Comparison of ENCODE assay signal across 23 mouse cellular contexts in the genomic region with DNA sequence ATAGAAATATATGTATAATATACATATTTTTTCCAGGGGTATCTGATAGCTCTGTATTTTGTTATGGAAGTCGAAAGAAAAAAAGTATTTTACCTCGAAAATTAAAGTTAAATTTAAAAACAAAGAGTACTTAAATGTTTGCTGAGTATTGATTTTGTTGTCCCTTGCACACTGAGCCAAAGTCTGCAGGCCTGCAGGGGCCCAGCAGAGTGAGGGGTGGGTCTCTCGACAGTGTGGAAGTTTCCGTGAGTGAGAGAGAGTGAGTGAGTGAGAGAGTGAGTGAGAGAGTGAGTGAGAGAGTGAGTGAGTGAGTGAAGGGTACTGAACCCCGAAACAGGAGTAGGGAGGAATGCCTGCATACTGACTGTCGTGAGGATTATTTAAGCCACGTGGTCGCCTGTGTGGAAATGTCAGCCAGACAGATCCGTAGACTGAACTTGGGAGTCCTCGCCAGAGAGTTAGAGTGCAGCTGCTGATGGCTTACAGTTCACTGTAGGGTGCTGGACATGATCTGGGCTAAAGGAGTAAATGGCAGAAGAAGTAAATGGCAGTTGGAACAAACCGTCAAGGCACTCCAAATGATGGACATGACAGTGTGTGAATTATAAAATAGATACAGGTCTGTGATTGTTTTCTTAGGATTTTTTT. TPM values are rescaled to one million over a fixed set of nuclear protein-coding genes. Genes with fewer than 3 reads are reported as not detected.
DNase-seq lines count a peak whose midpoint lies in the region; ATAC-seq and TF ChIP-seq lines count a peak whose summit lies in the region.
"Had no signal": no experiment of that assay in that cellular context is flagged by ENCODE, and none has a peak within 500 bp of the region (broad histone marks: within the 10 kb centered on the region; RNA-seq: fewer than 3 reads in every experiment).

No protein-coding gene starts in this region.

- DNase-seq in gastrocnemius, adult 2 months, result peak; percentile 51
- no peak for DNase-seq in gastrocnemius, postnatal 36 days
- DNase-seq in heart, adult 18-20 months, result no peak
- peak; percentile 88 for DNase-seq in liver, adult 2 months (ENCODE audit: extremely low read depth, low read depth, low spot score)
- no peak for DNase-seq in liver
- DNase-seq in liver, postnatal 0 days, result peak; percentile 39
- DNase-seq: adrenal gland, postnatal 14 days; cerebellum, adult 11 months; forebrain, postnatal 0 days; kidney, adult 18-20 months; lung, postnatal 36 days; right cerebral cortex, postnatal 4 days; thymus, adult 2 months; thymus, postnatal 36 days had no signal

- H3K4me2 ChIP-seq in heart, embryonic 14.5 days (ENCODE audit: low read length), result peak overlapping the region; percentile 30; the same call in 1 of the 2 replicates
- no peak overlapping the region for H3K4me2 ChIP-seq in liver, postnatal 0 days (ENCODE audit: low read depth, low read length)
- H3K4me2 ChIP-seq: embryonic facial prominence, embryonic 12.5 days; hindbrain, embryonic 15.5 days; kidney, embryonic 15.5 days; midbrain, embryonic 12.5 days; neural tube, embryonic 13.5 days had no signal

- peaks cover 39% of the 10 kb centered on the region for H3K36me3 ChIP-seq in heart, embryonic 14.5 days (ENCODE audit: control insufficient read depth, insufficient read depth, low read length)
- peaks cover 13% of the 10 kb centered on the region; the same call in 1 of the 2 replicates for H3K36me3 ChIP-seq in liver, adult 2 months (ENCODE audit: control insufficient read depth, insufficient read depth, low read length)
- peaks cover 20% of the 10 kb centered on the region for H3K36me3 ChIP-seq in liver, postnatal 0 days (replicated peaks; ENCODE audit: insufficient read depth, low read length)

- H3K9ac ChIP-seq in heart, embryonic 14.5 days (ENCODE audit: low read length), result 0 out of 2 replicates have a peak overlapping the region, but pooled peaks have one; percentile 25
- no peak overlapping the region for H3K9ac ChIP-seq in liver, adult 2 months (ENCODE audit: low read depth, low read length)
- H3K9ac ChIP-seq in liver, postnatal 0 days (replicated peaks), result no peak overlapping the region
- H3K9ac ChIP-seq: embryonic facial prominence, embryonic 12.5 days; forebrain, postnatal 0 days; hindbrain, embryonic 15.5 days; kidney, embryonic 15.5 days; liver, embryonic 14.5 days; midbrain, embryonic 12.5 days; neural tube, embryonic 13.5 days had no signal

- H3K9me3 ChIP-seq in heart, embryonic 14.5 days (ENCODE audit: control insufficient read depth, low read length), result no peaks in the 10 kb centered on the region
- no peaks in the 10 kb centered on the region for H3K9me3 ChIP-seq in liver, postnatal 0 days (ENCODE audit: low read length)
- H3K9me3 ChIP-seq: embryonic facial prominence, embryonic 12.5 days; forebrain, embryonic 10.5 days; hindbrain, embryonic 15.5 days; kidney, embryonic 15.5 days; midbrain, embryonic 12.5 days; neural tube, embryonic 13.5 days had no signal

- TF ChIP-seq POLR2A in liver, adult 2 months (IDR thresholded peaks at IDR 0.05; ENCODE audit: extremely low read depth, insufficient read depth, low read length), result no peak

- no peak for ATAC-seq in heart, embryonic 14.5 days (ENCODE audit: insufficient number of reproducible peaks, insufficient read depth, low FRiP score, low read depth)
- peak; percentile 87 for ATAC-seq in liver, postnatal 0 days
- ATAC-seq: CD4-positive, CD25-positive, alpha-beta regulatory T cell, adult 4 months; forebrain, postnatal 0 days had no signal

- 51% methylated on average over 11 of the region's 11 CpGs for WGBS in heart, embryonic 14.5 days
- 21% methylated on average over 11 of the region's 11 CpGs for WGBS in liver, adult 2 months
- WGBS in liver, postnatal 0 days (ENCODE audit: insufficient replicate concordance), result 68% methylated on average over 11 of the region's 11 CpGs

- peaks cover 46 to 54% of the 10 kb centered on the region in 2 experiments for H3K4me1 ChIP-seq in heart, embryonic 14.5 days (ENCODE audit: control insufficient read depth in 2 of 2, insufficient read depth in 2 of 2, low read length in 2 of 2)
- peaks cover 37% of the 10 kb centered on the region for H3K4me1 ChIP-seq in liver, adult 2 months (ENCODE audit: control insufficient read depth, insufficient read depth, low read length)
- H3K4me1 ChIP-seq in liver, postnatal 0 days (ENCODE audit: insufficient read depth), result peaks cover 35% of the 10 kb centered on the region
- H3K4me1 ChIP-seq: embryonic facial prominence, embryonic 12.5 days had no signal

- H3K79me2 ChIP-seq in liver, adult 2 months (ENCODE audit: control insufficient read depth, insufficient read depth, low read length), result peaks cover 8% of the 10 kb centered on the region; the same call in 1 of the 2 replicates

- TF ChIP-seq CTCF in gastrocnemius, adult 2 months (IDR thresholded peaks at IDR 0.05), result no peak
- TF ChIP-seq CTCF in liver, adult 2 months (IDR thresholded peaks at IDR 0.05; ENCODE audit: low read depth, low read length), result no peak
- no peak for TF ChIP-seq CTCF in liver, postnatal 0 days (IDR thresholded peaks at IDR 0.05; ENCODE audit: low read depth)

- no peak for TF ChIP-seq EP300 in liver, postnatal 0 days (IDR thresholded peaks at IDR 0.05; ENCODE audit: low read depth)

- intact Hi-C loops in gastrocnemius, adult 2 months (cut with DNase I), result no loop called here
- intact Hi-C loops in gastrocnemius, postnatal 36 days (cut with DNase I), result no loop called here

- H3K27ac ChIP-seq in gastrocnemius, adult 2 months, result peak overlapping the region; percentile 82
- peak overlapping the region in 1 of 2 experiments; percentile 76; a peak in 2 of 4 replicates for H3K27ac ChIP-seq in heart, embryonic 14.5 days (replicated peaks in 1 of 2; ENCODE audit: control insufficient read depth in 1 of 2, insufficient read depth in 1 of 2, low read depth in 2 of 2, low read length in 2 of 2)
- peak overlapping the region; percentile 79 for H3K27ac ChIP-seq in liver, adult 2 months (replicated peaks; ENCODE audit: insufficient read depth, low read depth, low read length)
- H3K27ac ChIP-seq in liver, postnatal 0 days (ENCODE audit: low read depth), result peak overlapping the region; percentile 78
- H3K27ac ChIP-seq: embryonic facial prominence, embryonic 12.5 days; hindbrain, embryonic 15.5 days; kidney, embryonic 15.5 days; liver, embryonic 14.5 days; neural tube, embryonic 13.5 days had no signal

- H3K4me3 ChIP-seq in gastrocnemius, adult 2 months, result peak overlapping the region; percentile 30; the same call in 1 of the 2 replicates
- H3K4me3 ChIP-seq in heart, embryonic 14.5 days (ENCODE audit: control insufficient read depth in 1 of 2, insufficient read depth in 1 of 2, low read depth in 1 of 2, low read length in 2 of 2), result no peak overlapping the region
- no peak overlapping the region for H3K4me3 ChIP-seq in liver, adult 2 months (ENCODE audit: insufficient read depth, low read depth, low read length)
- H3K4me3 ChIP-seq in liver, postnatal 0 days (ENCODE audit: low read depth, low read length), result no peak overlapping the region
- H3K4me3 ChIP-seq: embryonic facial prominence, embryonic 12.5 days; forebrain, embryonic 10.5 days; hindbrain, embryonic 15.5 days; kidney, embryonic 15.5 days; midbrain, embryonic 12.5 days; neural tube, embryonic 13.5 days had no signal

- H3K27me3 ChIP-seq in heart, embryonic 14.5 days (ENCODE audit: control insufficient read depth, insufficient read depth, low read length), result no peaks in the 10 kb centered on the region
- H3K27me3 ChIP-seq in liver, adult 2 months (ENCODE audit: control insufficient read depth, insufficient read depth, low read length), result no peaks in the 10 kb centered on the region
- no peaks in the 10 kb centered on the region for H3K27me3 ChIP-seq in liver, postnatal 0 days (ENCODE audit: insufficient read depth, low read length)
- H3K27me3 ChIP-seq: embryonic facial prominence, embryonic 12.5 days; hindbrain, embryonic 15.5 days; kidney, embryonic 15.5 days; neural tube, embryonic 13.5 days had no signal

RNA-seq across cellular contexts. Expression of a gene that starts 14.9 kb away (rescaled TPM):
- total RNA-seq in gastrocnemius, adult 2 months (2021), result 10 to 100 TPM in 1 of 2 experiments, 1 to 10 TPM in 1; 9.5 to 10.6 TPM
- 1 to 10 TPM; 8.1 to 9.5 TPM for total RNA-seq in gastrocnemius, postnatal 36 days (2021)
- 7.3 and 9.3 TPM in 2 replicates for polyA plus RNA-seq in heart, embryonic 14.5 days (2014; fragmentation: Nextera tagmentation; extraction: Ambion mirVana)
- total RNA-seq in heart, adult 18-20 months (2021), result 10 to 100 TPM; 18.6 to 20.9 TPM
- 7.0 and 7.9 TPM in 2 replicates for total RNA-seq in liver, adult 2 months (2014; rRNA removed)
- polyA plus RNA-seq in liver, adult 2 months (2012; rRNA removed), result 4.4 and 5.3 TPM in 2 replicates
- polyA plus RNA-seq in liver, postnatal 0 days (2015; fragmentation: Nextera tagmentation; extraction: Ambion mirVana), result 3.6 and 3.9 TPM in 2 replicates

Comparison
In these comparisons a context has a peak if more than half of its experiments do, and no peak if none do; other contexts are left out.
1. DNase-seq: peak in gastrocnemius, adult 2 months (single experiment), liver, adult 2 months (single experiment) and liver, postnatal 0 days (single experiment); none in gastrocnemius, postnatal 36 days (0 of 2), heart, adult 18-20 months (0 of 2) and liver (single experiment).